Mouse (Mus musculus): ENCODE measurements around the gene Tmsb4x. TPM values are rescaled to one million over a fixed set of nuclear protein-coding genes. Genes with fewer than 3 reads are reported as not detected.
A peak's percentile ranks its signal among the peaks of the same experiment; 100 is the strongest.

Gene Tmsb4x
- polyA plus RNA-seq (2014; fragmentation: Nextera tagmentation; extraction: Ambion mirVana) = 3,370 and 3,374 TPM in 2 replicates

GRCm38 (mm10) chrX:167208978-167209754 lies at the start of gene Tmsb4x:
Tmsb4x (minus strand) TSS chrX:167209315.
- peak within 1 kb of the TSS; percentile 92 for H3K27ac ChIP-seq (ENCODE audit: low read depth)
- WGBS = 17% methylated on average over 39 of the region's 39 CpGs
- no peaks in the 10 kb centered on the region for H3K9me3 ChIP-seq (ENCODE audit: control insufficient read depth, low read length)
- peak within 1 kb of the TSS; percentile 92 for H3K9ac ChIP-seq (ENCODE audit: low read length)
- peak within 1 kb of the TSS; percentile 63 for H3K4me3 ChIP-seq (ENCODE audit: low read depth, low read length)
- DNase-seq (ENCODE audit: low spot score) = peak; percentile 90
- peak; percentile 88 for ATAC-seq (replicated peaks; ENCODE audit: low FRiP score, low TSS enrichment, low read depth)
- no peaks in the 10 kb centered on the region for H3K36me3 ChIP-seq (ENCODE audit: control insufficient read depth, insufficient read depth, low read length)
- peak within 1 kb of the TSS; percentile 55 for H3K4me2 ChIP-seq (ENCODE audit: low read length)
- H3K27me3 ChIP-seq (replicated peaks; ENCODE audit: control insufficient read depth, insufficient read depth, low read length) = no peaks in the 10 kb centered on the region; the same call in 1 of the 2 replicates
- no peaks in the 10 kb centered on the region; the same call in 1 of the 2 replicates for H3K4me1 ChIP-seq (replicated peaks; ENCODE audit: control insufficient read depth, insufficient read depth, low read length)

- Histone ChIP-seq H3K9me3 (ENCODE audit: control insufficient read depth, low read length) (no peaks in the 10 kb centered on the region), H3K4me1 (replicated peaks; ENCODE audit: control insufficient read depth, insufficient read depth, low read length) (no peaks in the 10 kb centered on the region), H3K27me3 (replicated peaks; ENCODE audit: control insufficient read depth, insufficient read depth, low read length) (peaks cover 12% of the 10 kb centered on the region; the same call in 1 of the 2 replicates), H3K4me2 (ENCODE audit: low read length) (no peak overlapping the region), H3K4me3 (ENCODE audit: low read depth, low read length) (no peak overlapping the region), H3K36me3 (ENCODE audit: control insufficient read depth, insufficient read depth, low read length) (no peaks in the 10 kb centered on the region), H3K9ac (ENCODE audit: low read length) (no peak overlapping the region), H3K27ac (ENCODE audit: low read depth) (no peak overlapping the region)
- no peak for ATAC-seq (replicated peaks; ENCODE audit: low FRiP score, low TSS enrichment, low read depth)
- no peak for DNase-seq (ENCODE audit: low spot score)
- WGBS = 94% methylated on average over 3 of the region's 3 CpGs
These were observed 32.6 kb upstream of the Tmsb4x start for GRCm38 (mm10) chrX:167241736-167242135.

GRCm38 (mm10) chrX:167239293-167239921 lies 30.3 kb upstream of the Tmsb4x start:
- no peak for ATAC-seq (replicated peaks; ENCODE audit: low FRiP score, low TSS enrichment, low read depth)

GRCm38 (mm10) chrX:167233104-167233687 lies 24.1 kb upstream of the Tmsb4x start:
- ATAC-seq (replicated peaks; ENCODE audit: low FRiP score, low TSS enrichment, low read depth) = peak; percentile 94
- no peaks in the 10 kb centered on the region for H3K4me1 ChIP-seq (replicated peaks; ENCODE audit: control insufficient read depth, insufficient read depth, low read length)
- 25% methylated on average over 9 of the region's 9 CpGs for WGBS
- no peaks in the 10 kb centered on the region for H3K27me3 ChIP-seq (replicated peaks; ENCODE audit: control insufficient read depth, insufficient read depth, low read length)
- H3K9me3 ChIP-seq (ENCODE audit: control insufficient read depth, low read length) = no peaks in the 10 kb centered on the region
- no peak overlapping the region for H3K9ac ChIP-seq (ENCODE audit: low read length)
- no peak overlapping the region for H3K4me2 ChIP-seq (ENCODE audit: low read length)
- peak; percentile 85 for DNase-seq (ENCODE audit: low spot score)
- no peak overlapping the region for H3K4me3 ChIP-seq (ENCODE audit: low read depth, low read length)
- peak overlapping the region; percentile 43; the same call in 1 of the 2 replicates for H3K27ac ChIP-seq (ENCODE audit: low read depth)
- no peaks in the 10 kb centered on the region for H3K36me3 ChIP-seq (ENCODE audit: control insufficient read depth, insufficient read depth, low read length)

More at GRCm38 (mm10) chrX:167239293-167239921, 30.3 kb upstream of the Tmsb4x start:
- Histone ChIP-seq H3K9ac (ENCODE audit: low read length) (no peak overlapping the region), H3K9me3 (ENCODE audit: control insufficient read depth, low read length) (no peaks in the 10 kb centered on the region), H3K4me1 (replicated peaks; ENCODE audit: control insufficient read depth, insufficient read depth, low read length) (no peaks in the 10 kb centered on the region), H3K4me3 (ENCODE audit: low read depth, low read length) (no peak overlapping the region), H3K4me2 (ENCODE audit: low read length) (no peak overlapping the region), H3K27ac (ENCODE audit: low read depth) (no peak overlapping the region), H3K36me3 (ENCODE audit: control insufficient read depth, insufficient read depth, low read length) (no peaks in the 10 kb centered on the region), H3K27me3 (replicated peaks; ENCODE audit: control insufficient read depth, insufficient read depth, low read length) (peaks cover 8% of the 10 kb centered on the region; the same call in 1 of the 2 replicates)
- 62% methylated on average over 9 of the region's 9 CpGs for WGBS
- no peak for DNase-seq (ENCODE audit: low spot score)

GRCm38 (mm10) chrX:167231150-167231549 lies 22.0 kb upstream of the Tmsb4x start:
- Histone ChIP-seq H3K27me3 (replicated peaks; ENCODE audit: control insufficient read depth, insufficient read depth, low read length) (no peaks in the 10 kb centered on the region), H3K36me3 (ENCODE audit: control insufficient read depth, insufficient read depth, low read length) (no peaks in the 10 kb centered on the region), H3K9ac (ENCODE audit: low read length) (no peak overlapping the region), H3K4me3 (ENCODE audit: low read depth, low read length) (no peak overlapping the region), H3K9me3 (ENCODE audit: control insufficient read depth, low read length) (no peaks in the 10 kb centered on the region), H3K4me2 (ENCODE audit: low read length) (no peak overlapping the region), H3K27ac (ENCODE audit: low read depth) (no peak overlapping the region), H3K4me1 (replicated peaks; ENCODE audit: control insufficient read depth, insufficient read depth, low read length) (no peaks in the 10 kb centered on the region)
- ATAC-seq (replicated peaks; ENCODE audit: low FRiP score, low TSS enrichment, low read depth) = no peak
- WGBS = 55% methylated on average over 8 of the region's 8 CpGs
- no peak for DNase-seq (ENCODE audit: low spot score)

GRCm38 (mm10) chrX:167229819-167230218 lies 20.7 kb upstream of the Tmsb4x start:
- H3K9me3 ChIP-seq (ENCODE audit: control insufficient read depth, low read length) = no peaks in the 10 kb centered on the region
- H3K9ac ChIP-seq (ENCODE audit: low read length) = no peak overlapping the region
- no peak overlapping the region for H3K4me3 ChIP-seq (ENCODE audit: low read depth, low read length)
- WGBS = 52% methylated on average over 1 of the region's 1 CpGs
- H3K36me3 ChIP-seq (ENCODE audit: control insufficient read depth, insufficient read depth, low read length) = no peaks in the 10 kb centered on the region
- no peak overlapping the region for H3K4me2 ChIP-seq (ENCODE audit: low read length)
- H3K27ac ChIP-seq (ENCODE audit: low read depth) = no peak overlapping the region
- no peaks in the 10 kb centered on the region for H3K27me3 ChIP-seq (replicated peaks; ENCODE audit: control insufficient read depth, insufficient read depth, low read length)
- no peaks in the 10 kb centered on the region for H3K4me1 ChIP-seq (replicated peaks; ENCODE audit: control insufficient read depth, insufficient read depth, low read length)
- ATAC-seq (replicated peaks; ENCODE audit: low FRiP score, low TSS enrichment, low read depth) = no peak
- no peak for DNase-seq (ENCODE audit: low spot score)

GRCm38 (mm10) chrX:167229206-167229605 lies 20.1 kb upstream of the Tmsb4x start:
- Histone ChIP-seq H3K27me3 (replicated peaks; ENCODE audit: control insufficient read depth, insufficient read depth, low read length) (no peaks in the 10 kb centered on the region), H3K4me3 (ENCODE audit: low read depth, low read length) (no peak overlapping the region), H3K4me2 (ENCODE audit: low read length) (no peak overlapping the region), H3K9ac (ENCODE audit: low read length) (no peak overlapping the region), H3K36me3 (ENCODE audit: control insufficient read depth, insufficient read depth, low read length) (no peaks in the 10 kb centered on the region), H3K9me3 (ENCODE audit: control insufficient read depth, low read length) (no peaks in the 10 kb centered on the region), H3K27ac (ENCODE audit: low read depth) (no peak overlapping the region), H3K4me1 (replicated peaks; ENCODE audit: control insufficient read depth, insufficient read depth, low read length) (no peaks in the 10 kb centered on the region)
- WGBS = 45% methylated on average over 6 of the region's 6 CpGs
- DNase-seq (ENCODE audit: low spot score) (peak; percentile 47), ATAC-seq (replicated peaks; ENCODE audit: low FRiP score, low TSS enrichment, low read depth) (no peak)

- Histone ChIP-seq H3K36me3 (ENCODE audit: control insufficient read depth, insufficient read depth, low read length) (no peaks in the 10 kb centered on the region), H3K4me3 (ENCODE audit: low read depth, low read length) (no peak overlapping the region), H3K4me2 (ENCODE audit: low read length) (no peak overlapping the region), H3K27me3 (replicated peaks; ENCODE audit: control insufficient read depth, insufficient read depth, low read length) (no peaks in the 10 kb centered on the region), H3K9me3 (ENCODE audit: control insufficient read depth, low read length) (no peaks in the 10 kb centered on the region), H3K9ac (ENCODE audit: low read length) (no peak overlapping the region), H3K4me1 (replicated peaks; ENCODE audit: control insufficient read depth, insufficient read depth, low read length) (no peaks in the 10 kb centered on the region), H3K27ac (ENCODE audit: low read depth) (no peak overlapping the region)
- DNase-seq (ENCODE audit: low spot score) (no peak), ATAC-seq (replicated peaks; ENCODE audit: low FRiP score, low TSS enrichment, low read depth) (no peak)
- WGBS = 88% methylated on average over 6 of the region's 6 CpGs
These were observed 18.6 kb upstream of the Tmsb4x start for GRCm38 (mm10) chrX:167227756-167228155.

All from intestine, embryonic 14.5 days (tissue).